Mouse (Mus musculus) erythroblast, embryonic 14.5 days (primary cell): ENCODE measurements around the gene Syne1.

Source experiments
- GATA1 ChIP-seq: IDR thresholded peaks from 2 replicates; pipeline ENCODE4 v1.6.1; 2012; ENCODE audit warnings: low read length, inconsistent platforms, mixed read lengths
- TAL1 ChIP-seq: IDR thresholded peaks from 3 replicates; pipeline ENCODE4 v1.6.1; 2012; ENCODE audit warnings: low read length, inconsistent platforms, mixed read lengths

DNA sequence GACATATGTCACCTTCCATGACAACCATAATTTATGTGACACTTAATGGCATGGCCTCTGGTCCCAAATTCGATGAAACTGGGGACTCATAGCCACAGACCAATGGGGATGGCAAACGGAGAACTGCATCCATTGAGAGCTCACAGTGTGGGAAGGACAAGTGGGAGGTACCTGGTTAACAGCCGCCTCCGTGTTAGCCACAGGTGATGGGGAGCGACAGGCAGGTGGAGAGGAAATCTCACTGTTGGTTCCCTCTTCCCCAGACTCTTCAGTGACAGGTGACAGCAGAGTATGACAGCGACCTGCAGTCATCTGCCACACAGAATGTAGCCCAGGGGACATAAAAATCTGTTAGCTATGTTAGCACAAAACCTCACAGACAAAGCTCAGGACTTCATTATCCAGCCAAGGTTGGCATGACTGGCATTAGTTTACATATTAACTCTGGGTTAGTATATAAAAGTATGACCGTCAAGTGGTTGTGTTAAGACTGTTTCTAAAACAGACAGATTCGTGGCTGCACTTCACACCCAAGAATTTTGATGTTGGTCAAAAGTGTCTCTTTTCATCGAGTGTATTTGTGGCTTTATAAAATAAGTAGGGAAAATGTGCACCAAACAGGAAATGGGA, 358.3 kb downstream of the Syne1 start:
- TF ChIP-seq GATA1 (no peak), TAL1 (no peak)
